Mouse (Mus musculus) megakaryocyte, embryonic 14.5 days (primary cell): ENCODE data around the gene 4932438H23Rik.

Source experiments
- FLI1 ChIP-seq: IDR thresholded peaks from 2 replicates; pipeline ENCODE4 v1.6.1; 2012; ENCODE audit warnings: low read length, inconsistent platforms, mixed read lengths
- GATA1 ChIP-seq: IDR thresholded peaks from 3 replicates; pipeline ENCODE4 v1.6.1; 2012; ENCODE audit warnings: mixed read lengths, low read length, inconsistent platforms, borderline replicate concordance

DNA sequence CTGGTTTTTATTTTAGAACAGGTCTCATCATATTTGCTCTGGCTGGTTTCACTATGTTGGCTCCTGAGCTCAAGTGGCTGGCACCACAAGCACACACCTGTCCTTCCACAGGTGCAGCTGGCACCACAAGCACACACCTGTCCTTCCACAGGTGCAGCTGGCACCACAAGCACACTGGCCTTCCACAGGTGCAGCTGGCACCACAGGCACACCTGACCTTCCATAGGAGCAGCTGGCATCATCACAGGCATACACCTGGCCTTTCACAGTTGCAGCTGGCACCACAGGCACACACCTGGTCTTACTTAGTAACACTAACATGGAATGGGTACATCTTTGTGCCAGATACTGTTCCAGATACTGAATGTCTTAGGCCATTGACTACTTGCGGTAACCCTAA, 27.8 kb downstream of the 4932438H23Rik start:
- TF ChIP-seq FLI1 (no peak), GATA1 (no peak)
